Mouse (Mus musculus): ENCODE results near the gene Ndufv3. TPM values are rescaled to one million over a fixed set of nuclear protein-coding genes. Genes with fewer than 3 reads are reported as not detected.

Gene Ndufv3
- polyA plus RNA-seq (2017; shearing (Covaris generic)) = 276 TPM

GRCm38 (mm10) chr17:31519946-31520838 is at the start of gene Ndufv3, which contains the start of gene Wdr4:
Gene Ndufv3, plus strand, starts transcription at chr17:31520115.
Gene Wdr4, minus strand, starts transcription at chr17:31519980.

DNA sequence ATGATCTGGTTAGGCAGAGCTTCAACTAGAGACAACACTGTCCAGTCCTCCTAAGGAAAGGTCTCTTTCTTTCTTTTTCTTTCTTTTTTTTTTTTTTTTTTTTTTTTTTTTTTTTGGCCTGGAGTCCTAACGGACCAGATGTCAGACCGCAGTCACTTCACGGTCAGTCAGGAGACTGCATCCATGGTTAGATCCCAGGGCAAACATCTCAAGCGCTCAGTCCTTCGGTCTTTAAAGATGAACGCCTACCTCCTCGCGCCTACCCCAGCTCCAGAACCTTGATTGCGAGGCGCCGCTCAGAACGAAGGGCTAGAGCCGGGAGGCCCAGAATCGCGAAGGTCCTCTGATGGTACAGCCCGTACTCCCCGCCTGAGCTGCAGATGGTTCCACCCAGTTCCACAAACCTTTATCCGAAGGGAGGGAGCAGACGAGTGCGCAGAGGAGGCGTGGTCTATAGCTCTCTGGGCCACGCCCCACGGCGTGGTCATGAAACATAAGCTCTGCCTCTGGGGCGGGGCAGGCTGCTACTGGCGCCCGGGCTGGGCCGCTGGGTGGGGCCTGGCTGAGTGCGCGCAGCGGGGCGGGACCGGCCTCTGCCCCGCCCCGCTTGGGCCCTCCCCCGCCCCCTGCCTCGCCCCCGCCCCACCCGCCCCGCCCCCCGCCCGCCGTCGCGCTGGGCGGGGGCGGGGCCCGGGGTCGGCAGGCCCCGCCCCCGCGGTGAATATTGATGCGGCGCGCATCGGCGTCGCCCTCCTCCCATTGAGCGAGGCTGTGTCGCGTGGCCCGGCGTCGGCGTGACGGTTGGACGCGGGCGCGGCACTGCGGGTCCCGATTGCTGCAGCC is 44.3 kb downstream of the Ndufv3 start, which contains the start of gene Pknox1:
Gene Pknox1, plus strand, starts transcription at position 720 of the 843 bp plus-strand sequence.

Other genes starting within 250 kb of the Ndufv3 start
- gene Rsph1, start 242.7 kb upstream of the Ndufv3 start, polyA plus RNA-seq (2017; shearing (Covaris generic)) = 0.69 TPM
- 45.0 TPM for gene Slc37a1, start 233.3 kb upstream of the Ndufv3 start, polyA plus RNA-seq (2017; shearing (Covaris generic))
- gene Pde9a, start 133.9 kb upstream of the Ndufv3 start, polyA plus RNA-seq (2017; shearing (Covaris generic)) = not detected
- gene Wdr4, start 135 bp upstream of the Ndufv3 start, polyA plus RNA-seq (2017; shearing (Covaris generic)) = 28.6 TPM
- 64.8 TPM for gene Pknox1, start 44.6 kb downstream of the Ndufv3 start, polyA plus RNA-seq (2017; shearing (Covaris generic))
- not detected for gene Cbs, start 117.1 kb downstream of the Ndufv3 start, polyA plus RNA-seq (2017; shearing (Covaris generic))
- 265 TPM for gene U2af1, start 138.8 kb downstream of the Ndufv3 start, polyA plus RNA-seq (2017; shearing (Covaris generic))
- not detected for gene Cryaa, start 157.7 kb downstream of the Ndufv3 start, polyA plus RNA-seq (2017; shearing (Covaris generic))

Data from CD4-positive, CD25-positive, alpha-beta regulatory T cell, adult 9 weeks (primary cell).